Mouse (Mus musculus) CH12.LX (cell line): ENCODE measurements around the gene Fam198a. TPM values are rescaled to one million over a fixed set of nuclear protein-coding genes. Genes with fewer than 3 reads are reported as not detected.

ENCODE experiments used
- DNase-seq: peaks from one replicate; pipeline ENCODE4 v3.0.0-alpha.2; 2013; ENCODE audit errors: extremely low read depth
- H3K27ac ChIP-seq: 2 replicates; pipeline ENCODE4 v1.5.1; 2012; ENCODE audit warnings: low read depth, mild to moderate bottlenecking, control low read depth, moderate library complexity; ENCODE audit not compliant: insufficient read depth
- H3K27me3 ChIP-seq: replicated peaks from 2 replicates; pipeline ENCODE3; 2012; ENCODE audit warnings: inconsistent platforms
- H3K36me3 ChIP-seq, 2 experiments: replicated peaks in 1 of 2; 2 replicates each; pipeline versions ENCODE3 to v1.6.1; 2012; ENCODE audit warnings: inconsistent platforms in 1 of 2, low read length in 1 of 2, mild to moderate bottlenecking in 1 of 2, mixed read lengths in 1 of 2, moderate library complexity in 1 of 2; ENCODE audit not compliant: control insufficient read depth in 1 of 2, insufficient read depth in 1 of 2
- H3K4me1 ChIP-seq, 2 experiments: 2 replicates each; pipeline ENCODE4 v1.6.1; 2012; ENCODE audit warnings: inconsistent platforms in 1 of 2, moderate library complexity in 1 of 2; ENCODE audit not compliant: insufficient read depth in 2 of 2, control insufficient read depth in 1 of 2
- H3K4me2 ChIP-seq: 2 replicates; pipeline ENCODE4 v1.6.1; 2012; ENCODE audit warnings: low read depth, mild to moderate bottlenecking, control low read depth; ENCODE audit not compliant: poor library complexity, insufficient read depth, severe bottlenecking
- H3K4me3 ChIP-seq, 3 experiments: fragments of 150-350 bp in 1 of 3; sonication (generic) in 1 of 3; replicated peaks in 1 of 3; 2 replicates each; pipeline versions ENCODE3 to v1.5.1; 2011 to 2012; ENCODE audit warnings: low read depth in 2 of 3, low read length in 2 of 3, mild to moderate bottlenecking in 2 of 3, moderate library complexity in 2 of 3, control low read depth in 1 of 3, improper control_type of control experiment in 1 of 3, inconsistent platforms in 1 of 3, mixed read lengths in 1 of 3; ENCODE audit not compliant: poor library complexity in 1 of 3
- H3K79me2 ChIP-seq: replicated peaks from 2 replicates; pipeline ENCODE4 v1.6.1; 2012; ENCODE audit warnings: mild to moderate bottlenecking, moderate library complexity; ENCODE audit not compliant: control insufficient read depth, poor library complexity, insufficient read depth, severe bottlenecking; ENCODE audit errors: extremely low read depth
- H3K9ac ChIP-seq: 2 replicates; pipeline ENCODE4 v1.6.1; 2012; ENCODE audit warnings: low read depth, mild to moderate bottlenecking, control low read depth, moderate library complexity; ENCODE audit not compliant: insufficient read depth
- H3K9me3 ChIP-seq: replicated peaks from 2 replicates; pipeline ENCODE3; 2012; ENCODE audit warnings: low read length, inconsistent platforms, mixed read lengths
- BHLHE40 ChIP-seq: IDR thresholded peaks from 2 replicates; pipeline ENCODE4 v1.6.1; 2011; ENCODE audit warnings: mild to moderate bottlenecking, low read depth, low read length, improper control_type of control experiment
- CHD1 ChIP-seq: IDR thresholded peaks from 2 replicates; pipeline ENCODE4 v1.6.1; 2012; ENCODE audit warnings: low read depth, low read length, improper control_type of control experiment, inconsistent platforms
- CTCF ChIP-seq, 2 experiments: IDR thresholded peaks in 1 of 2; conservative IDR thresholded peaks in 1 of 2; 2 replicates each; pipeline ENCODE4 v1.5.1; 2011 to 2012; ENCODE audit warnings: low read depth in 2 of 2, low read length in 2 of 2, improper control_type of control experiment in 1 of 2, inconsistent platforms in 1 of 2, mild to moderate bottlenecking in 1 of 2, moderate library complexity in 1 of 2
- ELF1 ChIP-seq: IDR thresholded peaks from 2 replicates; pipeline ENCODE4 v1.6.1; 2014; ENCODE audit warnings: low read depth, mild to moderate bottlenecking, inconsistent platforms, low read length, improper control_type of control experiment
- EP300 ChIP-seq: IDR thresholded peaks from 2 replicates; pipeline ENCODE4 v1.6.1; 2011; ENCODE audit warnings: low read length, improper control_type of control experiment
- ETS1 ChIP-seq: conservative IDR thresholded peaks from 2 replicates; pipeline ENCODE4 v1.6.1; 2012; ENCODE audit warnings: low read depth, mild to moderate bottlenecking, inconsistent platforms, low read length, improper control_type of control experiment, moderate library complexity
- HCFC1 ChIP-seq: IDR thresholded peaks from 2 replicates; pipeline ENCODE4 v1.6.1; 2012; ENCODE audit warnings: low read depth, mild to moderate bottlenecking, inconsistent platforms, low read length, improper control_type of control experiment
- IRF4 ChIP-seq: IDR thresholded peaks from 2 replicates; pipeline ENCODE4 v1.6.1; 2014; ENCODE audit warnings: low read depth, mild to moderate bottlenecking, inconsistent platforms, low read length, improper control_type of control experiment
- JUN ChIP-seq: IDR thresholded peaks from 2 replicates; pipeline ENCODE4 v1.6.1; 2011; ENCODE audit warnings: low read depth, mild to moderate bottlenecking, low read length, improper control_type of control experiment, moderate library complexity; ENCODE audit not compliant: insufficient read depth
- KAT2A ChIP-seq: IDR thresholded peaks from 2 replicates; pipeline ENCODE4 v1.6.1; 2012; ENCODE audit warnings: low read length, improper control_type of control experiment, inconsistent platforms; ENCODE audit not compliant: insufficient replicate concordance
- MAFK ChIP-seq: IDR thresholded peaks from 2 replicates; pipeline ENCODE4 v1.6.1; 2011; ENCODE audit warnings: low read length, improper control_type of control experiment; ENCODE audit not compliant: insufficient replicate concordance
- MAX ChIP-seq: IDR thresholded peaks from 2 replicates; pipeline ENCODE4 v1.6.1; 2011; ENCODE audit warnings: low read length, improper control_type of control experiment
- MXI1 ChIP-seq: IDR thresholded peaks from 2 replicates; pipeline ENCODE4 v1.6.1; 2011; ENCODE audit warnings: mild to moderate bottlenecking, low read depth, low read length, improper control_type of control experiment
- SIN3A ChIP-seq: IDR thresholded peaks from 2 replicates; pipeline ENCODE4 v1.6.1; 2012; ENCODE audit warnings: low read length, improper control_type of control experiment, inconsistent platforms
- SMC3 ChIP-seq: IDR thresholded peaks from 2 replicates; pipeline ENCODE4 v1.6.1; 2011; ENCODE audit warnings: low read depth, low read length, improper control_type of control experiment
- TBP ChIP-seq: conservative IDR thresholded peaks from 2 replicates; pipeline ENCODE4 v1.6.1; 2011; ENCODE audit warnings: low read depth, low read length, improper control_type of control experiment
- UBTF ChIP-seq: IDR thresholded peaks from 2 replicates; pipeline ENCODE4 v1.6.1; 2012; ENCODE audit warnings: low read depth, mild to moderate bottlenecking, inconsistent platforms, low read length, improper control_type of control experiment, moderate library complexity
- USF1 ChIP-seq: IDR thresholded peaks from 2 replicates; pipeline ENCODE4 v1.6.1; 2014; ENCODE audit warnings: low read depth, mild to moderate bottlenecking, inconsistent platforms, low read length, improper control_type of control experiment
- USF2 ChIP-seq: conservative IDR thresholded peaks from 2 replicates; pipeline ENCODE4 v1.6.1; 2011; ENCODE audit warnings: low read depth, low read length, improper control_type of control experiment
- ZMIZ1 ChIP-seq: IDR thresholded peaks from 2 replicates; pipeline ENCODE4 v1.6.1; 2012; ENCODE audit warnings: low read depth, mild to moderate bottlenecking, inconsistent platforms, low read length, improper control_type of control experiment
- ZNF384 ChIP-seq: IDR thresholded peaks from 2 replicates; pipeline ENCODE4 v1.6.1; 2012; ENCODE audit warnings: low read depth, low read length, improper control_type of control experiment, inconsistent platforms
- dilution Hi-C: fragments of 300-500 bp; cut with MboI; formaldehyde crosslinking; loops from 2 replicates; pipeline ENCODE4 v1.14.3; 2020; ENCODE audit warnings: low sequenced_read_pairs; ENCODE audit not compliant: extremely low pct_unique_long_range_greater_than_20kb, extremely low pct_ligation_motif_present
- in situ Hi-C: fragments of 300-500 bp; cut with MboI; formaldehyde crosslinking; loops from 3 replicates; pipeline ENCODE4 v1.14.3; 2019; ENCODE audit warnings: low sequenced_read_pairs, low pct_ligation_motif_present, low pct_unique_long_range_greater_than_20kb, mixed read lengths
- polyA plus RNA-seq: library from polyadenylated mRNA; unstranded; fragments of >175 nt; gene quantifications from 2 replicates; pipeline ENCODE4 v1.2.1, GENCODE M21; 2012; ENCODE audit warnings: low read depth; ENCODE audit not compliant: insufficient read length
- total RNA-seq, 2 experiments: library from RNA; depleted of rRNA; stranded (reverse); fragments of 300-350 nt in 1 of 2; fragments of >200 nt in 1 of 2; gene quantifications; 2 replicates each; pipeline ENCODE4 v1.2.3; 2012 to 2014

The Fam198a gene
- total and polyA plus RNA-seq, 3 experiments = 0.40 to 0.93 (median 0.59) TPM

DNA sequence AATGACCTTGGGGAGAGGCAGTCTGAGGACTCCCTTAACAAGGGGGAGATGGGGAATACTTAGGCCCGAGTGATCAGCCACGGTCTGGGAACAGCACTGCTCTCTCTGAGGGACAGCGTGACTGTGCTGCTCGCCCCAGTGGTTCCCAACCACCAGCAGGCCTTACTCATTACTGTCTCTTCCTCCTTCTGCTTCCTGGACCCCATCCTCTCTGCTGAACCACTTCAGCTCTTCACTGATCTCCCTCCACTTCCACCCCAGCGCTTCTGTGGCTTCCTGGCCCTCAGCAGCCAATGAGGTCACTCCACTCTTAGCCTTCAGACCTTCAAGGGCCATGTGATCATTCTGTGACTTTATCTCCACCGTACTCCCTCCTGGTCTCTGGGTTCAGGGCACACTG is 41.2 kb upstream of the Fam198a start:
- dilution Hi-C loops = no loop called here
- in situ Hi-C loops = no loop called here
- Histone ChIP-seq H3K9me3 (no peaks in the 10 kb centered on the region), H3K4me2 (no peak overlapping the region), H3K4me1 (peaks cover 38 to 62% of the 10 kb centered on the region in 2 experiments), H3K4me3 (no peak overlapping the region), H3K36me3 (peaks cover 0 to 54% of the 10 kb centered on the region in 2 experiments), H3K27ac (peak overlapping the region; percentile 14; the same call in 1 of the 2 replicates), H3K9ac (no peak overlapping the region), H3K79me2 (no peaks in the 10 kb centered on the region), H3K27me3 (no peaks in the 10 kb centered on the region)
- TF ChIP-seq MAFK (no peak), EP300 (0 out of 2 replicates have a peak, but pooled peaks have one; percentile 29), KAT2A (no peak), USF1 (peak; percentile 35; the same call in 1 of the 2 replicates), TBP (no peak), MAX (peak; percentile 41; the same call in 1 of the 2 replicates), ELF1 (peak; percentile 38; the same call in 1 of the 2 replicates)
- peak; percentile 74 for DNase-seq

DNA sequence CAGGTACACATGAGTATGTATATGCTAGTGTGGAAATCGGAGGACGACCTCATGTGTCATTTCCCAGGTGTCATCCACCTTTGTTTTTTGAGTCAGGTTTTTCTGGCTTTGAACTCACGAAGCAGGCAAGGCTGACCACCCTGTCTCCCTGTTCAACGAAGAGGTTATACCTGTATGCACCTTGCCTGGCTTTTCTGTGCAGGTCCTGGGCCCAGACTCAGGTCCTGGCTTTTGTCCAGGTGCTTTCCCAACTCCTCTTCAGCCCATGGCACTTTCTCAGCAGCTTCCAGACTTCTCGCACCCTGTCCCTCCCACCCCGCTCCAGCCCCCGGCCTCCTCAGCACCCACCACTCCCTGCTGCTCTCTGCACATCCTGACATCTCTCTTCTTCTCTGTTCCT is 39.6 kb upstream of the Fam198a start:
- in situ Hi-C loops = no loop called here
- H3K4me3 ChIP-seq = no peak overlapping the region
- H3K36me3 ChIP-seq = peaks cover 0 to 54% of the 10 kb centered on the region in 2 experiments
- peaks cover 27 to 48% of the 10 kb centered on the region in 2 experiments for H3K4me1 ChIP-seq
- TF ChIP-seq JUN = no peak
- TF ChIP-seq ZNF384 = no peak
- no peak for TF ChIP-seq HCFC1
- no peak for TF ChIP-seq MAX
- no peak for TF ChIP-seq MAFK
- no peak for TF ChIP-seq USF2
- no peak for TF ChIP-seq UBTF
- no peak overlapping the region for H3K4me2 ChIP-seq
- dilution Hi-C loops = no loop called here
- H3K79me2 ChIP-seq = no peaks in the 10 kb centered on the region
- DNase-seq = no peak
- no peaks in the 10 kb centered on the region for H3K27me3 ChIP-seq
- no peaks in the 10 kb centered on the region for H3K9me3 ChIP-seq
- no peak overlapping the region for H3K9ac ChIP-seq
- no peak overlapping the region for H3K27ac ChIP-seq

DNA sequence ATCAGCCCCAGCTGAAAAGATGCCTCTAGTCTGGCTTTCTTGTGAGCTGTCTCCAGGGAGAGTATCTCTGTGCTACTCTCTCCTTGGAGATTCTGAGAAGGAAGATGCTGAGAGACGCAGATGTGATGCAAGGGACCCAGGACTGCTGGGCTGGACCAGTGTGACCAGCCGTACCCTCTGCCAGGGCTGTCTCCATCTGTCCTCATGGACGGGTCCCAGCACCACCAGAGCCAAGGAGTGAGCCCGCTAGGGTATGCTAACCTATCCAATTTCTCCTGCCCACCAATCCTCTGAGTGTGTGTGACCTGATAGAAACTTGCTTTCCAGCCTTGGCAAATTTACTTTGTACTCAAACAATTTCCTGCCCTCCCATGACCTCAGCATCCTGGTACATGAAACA is 38.0 kb upstream of the Fam198a start:
- Histone ChIP-seq H3K9me3 (no peaks in the 10 kb centered on the region), H3K79me2 (no peaks in the 10 kb centered on the region)
- TF ChIP-seq SIN3A (no peak), ZMIZ1 (no peak), MXI1 (no peak), EP300 (no peak), TBP (no peak), BHLHE40 (no peak), IRF4 (no peak), CTCF (conservative IDR thresholded peaks at IDR 0.05 in 1 of 2, IDR thresholded peaks at IDR 0.05 in 1 of 2; ENCODE audit: low read depth in 2 of 2, low read length in 2 of 2) (no peak), SMC3 (no peak), CHD1 (no peak), ETS1 (no peak)
- TF ChIP-seq, all 38 proteins: peak for 0
- Histone ChIP-seq H3K4me1 (peaks cover 18 to 39% of the 10 kb centered on the region in 2 experiments), H3K27ac (no peak overlapping the region), H3K9ac (no peak overlapping the region), H3K4me3 (no peak overlapping the region), H3K27me3 (no peaks in the 10 kb centered on the region), H3K36me3 (peaks cover 0 to 44% of the 10 kb centered on the region in 2 experiments), H3K4me2 (no peak overlapping the region)
- no peak for DNase-seq
- dilution Hi-C loops = no loop called here
- in situ Hi-C loops = no loop called here
